ENCODE assay signal across 8 mouse cellular contexts in the genomic region with DNA sequence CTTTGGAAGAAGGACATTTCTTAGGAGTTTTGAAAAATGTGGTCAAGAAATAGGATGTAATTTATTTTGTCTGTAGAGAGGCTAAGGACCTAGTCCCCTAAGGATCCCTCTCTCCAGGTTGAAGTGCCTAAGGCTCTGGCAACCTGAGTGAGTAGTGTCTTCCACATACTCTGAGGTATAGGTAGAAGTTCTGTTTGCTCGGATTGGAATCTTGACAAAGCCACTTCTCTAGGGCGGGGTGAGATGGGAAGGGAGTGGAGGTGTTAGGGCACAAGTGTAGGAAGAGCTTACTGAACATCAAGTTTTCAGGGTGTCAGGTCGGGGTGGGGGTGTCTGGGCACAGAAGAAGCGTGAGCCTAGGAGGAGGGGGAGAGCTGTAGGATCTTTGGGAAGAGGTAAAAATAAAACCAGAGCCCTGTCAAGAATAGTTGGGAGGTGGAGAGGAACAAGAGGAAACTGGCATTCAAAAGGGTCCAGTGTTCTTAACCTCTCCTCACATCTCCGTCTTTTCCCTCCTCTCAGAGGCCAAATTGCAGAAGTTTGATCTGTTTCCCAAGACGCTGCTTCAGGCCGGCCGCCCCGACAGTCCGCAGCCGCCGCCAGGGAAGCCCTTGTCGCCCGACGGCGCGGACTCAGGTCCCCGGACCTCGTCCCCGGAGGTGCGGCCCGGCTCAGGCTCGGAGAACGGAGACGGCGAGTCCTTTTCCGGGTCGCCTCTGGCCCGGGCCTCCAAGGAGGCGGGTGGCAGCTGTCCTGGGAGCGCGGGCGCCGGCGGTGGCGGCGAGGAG. TPM values are rescaled to one million over a fixed set of nuclear protein-coding genes. Genes with fewer than 3 reads are reported as not detected.
A peak's percentile ranks its signal among the peaks of the same experiment; 100 is the strongest.
DNase-seq lines count a peak whose midpoint lies in the region; ATAC-seq and TF ChIP-seq lines count a peak whose summit lies in the region.

No protein-coding gene starts in this region.

- H3K9ac ChIP-seq in heart, embryonic 13.5 days = peak overlapping the region; percentile 70; the same call in 1 of the 2 replicates
- H3K9ac ChIP-seq in ES-Bruce4 (ENCODE audit: low read depth, poor library complexity, severe bottlenecking) = peak overlapping the region; percentile 64
- peak overlapping the region; percentile 89 for H3K9ac ChIP-seq in forebrain, embryonic 12.5 days
- no peak overlapping the region for H3K9ac ChIP-seq in liver, embryonic 16.5 days (ENCODE audit: low read depth, low read length)

- TF ChIP-seq CTCF in ES-Bruce4 (IDR thresholded peaks at IDR 0.05; ENCODE audit: low read depth, low read length) = no peak
- TF ChIP-seq CTCF in cerebellum, adult 2 months (IDR thresholded peaks at IDR 0.05; ENCODE audit: borderline replicate concordance, insufficient read depth, low read depth, low read length) = no peak

- intact Hi-C loops in heart, postnatal 14 days (cut with DNase I) = no loop called here

- no peaks in the 10 kb centered on the region for H3K36me3 ChIP-seq in heart, embryonic 13.5 days
- H3K36me3 ChIP-seq in ES-Bruce4 (ENCODE audit: control insufficient read depth, insufficient read depth, low read length, poor library complexity, severe bottlenecking) = no peaks in the 10 kb centered on the region
- H3K36me3 ChIP-seq in forebrain, embryonic 12.5 days (replicated peaks) = peaks cover 14% of the 10 kb centered on the region
- H3K36me3 ChIP-seq in liver, embryonic 16.5 days (ENCODE audit: control insufficient read depth, insufficient read depth) = no peaks in the 10 kb centered on the region

- WGBS in heart, embryonic 13.5 days = 5% methylated on average over 37 of the region's 37 CpGs
- under 1% methylated on average over 32 of the region's 37 CpGs for WGBS in forebrain, embryonic 12.5 days
- under 1% methylated on average over 37 of the region's 37 CpGs for WGBS in liver, embryonic 16.5 days (ENCODE audit: insufficient replicate concordance)
- 4% methylated on average over 37 of the region's 37 CpGs for WGBS in cerebellum, adult 2 months

- no peak for TF ChIP-seq EP300 in ES-Bruce4 (IDR thresholded peaks at IDR 0.05; ENCODE audit: insufficient read depth, low read depth, low read length)

- no peak for ATAC-seq in heart, embryonic 13.5 days (ENCODE audit: extremely low read depth, insufficient number of reproducible peaks, low FRiP score, low TSS enrichment)
- ATAC-seq in forebrain, embryonic 12.5 days (ENCODE audit: low FRiP score) = no peak
- ATAC-seq in liver, embryonic 16.5 days (ENCODE audit: low read depth) = no peak

- H3K27ac ChIP-seq in heart, embryonic 13.5 days (replicated peaks) = no peak overlapping the region
- no peak overlapping the region for H3K27ac ChIP-seq in ES-Bruce4 (ENCODE audit: insufficient read depth, low read length)
- peak overlapping the region; percentile 91 for H3K27ac ChIP-seq in forebrain, embryonic 12.5 days
- H3K27ac ChIP-seq in liver, embryonic 16.5 days (ENCODE audit: low read length) = no peak overlapping the region
- no peak overlapping the region for H3K27ac ChIP-seq in cerebellum, adult 2 months (ENCODE audit: insufficient read depth, low read length)

- DNase-seq in heart, postnatal 14 days = no peak
- DNase-seq in cerebellum, adult 2 months = no peak
- DNase-seq in layer of hippocampus, postnatal 36 days = no peak
- DNase-seq in right cerebral cortex, postnatal 14 days = no peak

- peaks cover 51% of the 10 kb centered on the region for H3K4me1 ChIP-seq in heart, embryonic 13.5 days
- no peaks in the 10 kb centered on the region for H3K4me1 ChIP-seq in ES-Bruce4 (ENCODE audit: control insufficient read depth, insufficient read depth, low read length)
- peaks cover 49% of the 10 kb centered on the region for H3K4me1 ChIP-seq in forebrain, embryonic 12.5 days
- peaks cover 2% of the 10 kb centered on the region for H3K4me1 ChIP-seq in liver, embryonic 16.5 days (ENCODE audit: control insufficient read depth, low read depth, low read length)
- peaks cover 6% of the 10 kb centered on the region; the same call in 1 of the 2 replicates for H3K4me1 ChIP-seq in cerebellum, adult 2 months (ENCODE audit: control insufficient read depth, insufficient read depth, low read length)

- TF ChIP-seq POLR2A in ES-Bruce4 (IDR thresholded peaks at IDR 0.05; ENCODE audit: insufficient read depth, low read length) = no peak
- TF ChIP-seq POLR2A in cerebellum, adult 2 months (IDR thresholded peaks at IDR 0.05; ENCODE audit: borderline replicate concordance, insufficient read depth, low read length) = no peak

- no peaks in the 10 kb centered on the region for H3K9me3 ChIP-seq in heart, embryonic 13.5 days
- no peaks in the 10 kb centered on the region for H3K9me3 ChIP-seq in ES-Bruce4 (replicated peaks; ENCODE audit: control insufficient read depth, insufficient read depth, low read length, poor library complexity, severe bottlenecking)
- H3K9me3 ChIP-seq in forebrain, embryonic 12.5 days = no peaks in the 10 kb centered on the region
- H3K9me3 ChIP-seq in liver, embryonic 16.5 days (replicated peaks; ENCODE audit: control insufficient read depth, low read length) = no peaks in the 10 kb centered on the region

- peaks cover 99% of the 10 kb centered on the region for H3K27me3 ChIP-seq in heart, embryonic 13.5 days (replicated peaks)
- H3K27me3 ChIP-seq in ES-Bruce4 (ENCODE audit: control insufficient read depth, insufficient read depth, low read length, poor library complexity, severe bottlenecking) = peaks cover 59% of the 10 kb centered on the region
- H3K27me3 ChIP-seq in forebrain, embryonic 12.5 days = peaks cover 96% of the 10 kb centered on the region
- peaks cover 100% of the 10 kb centered on the region for H3K27me3 ChIP-seq in liver, embryonic 16.5 days (ENCODE audit: control insufficient read depth, insufficient read depth, low read depth, low read length)
- peaks cover 21% of the 10 kb centered on the region; the same call in 1 of the 2 replicates for H3K27me3 ChIP-seq in cerebellum, adult 2 months (ENCODE audit: control insufficient read depth, insufficient read depth, low read length)

- peak overlapping the region; percentile 77 for H3K4me2 ChIP-seq in heart, embryonic 13.5 days
- H3K4me2 ChIP-seq in forebrain, embryonic 12.5 days = peak overlapping the region; percentile 67
- H3K4me2 ChIP-seq in liver, embryonic 16.5 days (ENCODE audit: low read depth, low read length) = peak overlapping the region; percentile 36; the same call in 1 of the 2 replicates

- peak overlapping the region; percentile 55 for H3K4me3 ChIP-seq in heart, embryonic 13.5 days
- H3K4me3 ChIP-seq in ES-Bruce4 (ENCODE audit: low read depth, low read length) = peak overlapping the region; percentile 49; the same call in 1 of the 2 replicates
- peak overlapping the region; percentile 66 for H3K4me3 ChIP-seq in forebrain, embryonic 12.5 days (replicated peaks)
- peak overlapping the region; percentile 41 for H3K4me3 ChIP-seq in liver, embryonic 16.5 days (ENCODE audit: low read depth, low read length)
- H3K4me3 ChIP-seq in cerebellum, adult 2 months (replicated peaks; ENCODE audit: insufficient read depth, low read depth, low read length) = no peak overlapping the region

RNA-seq across cellular contexts. Expression of gene Dmrta2, which starts 3.4 kb away (rescaled TPM):
- 0.05 TPM in 1 of 2 replicates, not detected in the other for polyA plus RNA-seq in heart, embryonic 13.5 days (2015; fragmentation: Nextera tagmentation; extraction: Ambion mirVana)
- under 1 TPM; 0.20 to 0.24 TPM for total RNA-seq in heart, postnatal 14 days (2021)
- polyA plus RNA-seq in ES-Bruce4 (2011; ENCODE audit: insufficient read depth, insufficient read length, low read depth, missing spikeins) = 0.75 and 0.84 TPM in 2 replicates
- polyA plus RNA-seq in forebrain, embryonic 12.5 days (2016; fragmentation: Nextera tagmentation; extraction: Ambion mirVana) = 8.5 and 9.7 TPM in 2 replicates
- polyA plus RNA-seq in liver, embryonic 16.5 days (2015; fragmentation: Nextera tagmentation; extraction: Ambion mirVana) = 0.04 TPM in 1 of 2 replicates, not detected in the other
- 0.46 and 0.48 TPM in 2 replicates for polyA plus RNA-seq in cerebellum, adult 2 months (2012; rRNA removed)
- total RNA-seq in layer of hippocampus, postnatal 36 days (2021) = 1 to 10 TPM; 4.2 to 4.9 TPM
